Mouse (Mus musculus) limb, embryonic 13.5 days (tissue): ENCODE data around the gene Zfp84. TPM values are rescaled to one million over a fixed set of nuclear protein-coding genes. Genes with fewer than 3 reads are reported as not detected.

Experiments used
- ATAC-seq: fragments of 200-750 bp; cut with Nextera tagmentation; 2 replicates; pipeline ENCODE4 v1.8.0; 2017; ENCODE audit warnings: low read depth, moderate number of reproducible peaks, moderate TSS enrichment; ENCODE audit not compliant: low FRiP score
- H3K27ac ChIP-seq: fragments of 300-500 bp; sonication (generic); 2 replicates; pipeline ENCODE4 v1.5.1; 2015; ENCODE audit warnings: inconsistent platforms, mild to moderate bottlenecking, moderate library complexity
- H3K27me3 ChIP-seq: fragments of 300-500 bp; sonication (generic); 2 replicates; pipeline ENCODE4 v1.6.1; 2015; ENCODE audit warnings: mild to moderate bottlenecking, inconsistent platforms
- H3K36me3 ChIP-seq: fragments of 300-500 bp; sonication (generic); 2 replicates; pipeline ENCODE4 v1.6.1; 2015; ENCODE audit warnings: inconsistent platforms, mild to moderate bottlenecking, moderate library complexity
- H3K4me1 ChIP-seq: fragments of 300-500 bp; sonication (generic); 2 replicates; pipeline ENCODE4 v1.6.1; 2015; ENCODE audit warnings: inconsistent platforms
- H3K4me2 ChIP-seq: fragments of 300-500 bp; sonication (generic); replicated peaks from 2 replicates; pipeline ENCODE4 v1.6.1; 2015; ENCODE audit warnings: inconsistent platforms, mild to moderate bottlenecking, moderate library complexity
- H3K4me3 ChIP-seq: fragments of 300-500 bp; sonication (generic); 2 replicates; pipeline ENCODE4 v1.5.1; 2015; ENCODE audit warnings: moderate library complexity, mild to moderate bottlenecking, inconsistent platforms
- H3K9ac ChIP-seq: fragments of 300-500 bp; sonication (generic); 2 replicates; pipeline ENCODE4 v1.6.1; 2015; ENCODE audit warnings: mild to moderate bottlenecking, inconsistent platforms
- H3K9me3 ChIP-seq: fragments of 300-500 bp; sonication (generic); 2 replicates; pipeline ENCODE4 v1.6.1; 2016; ENCODE audit warnings: inconsistent platforms
- WGBS: fragments of 180-500 bp; shearing (Covaris S2); methylation state at CpG from one replicate; pipeline ENCODE4 v1.1.7; 2015; 5-methylcytosine and 5-hydroxymethylcytosine counted together
- microRNA counts: library from miRNA; unstranded; fragments of <30 nt; microRNA quantifications from one replicate; lab custom pipeline; 2016
- microRNA-seq: library from miRNA; unstranded; fragments of <30 nt; microRNA quantifications from one replicate; pipeline ENCODE4, GENCODE M21; 2016
- polyA plus RNA-seq: library from polyadenylated mRNA; unstranded; fragments of >200 nt; fragmentation: Nextera tagmentation; extraction: Ambion mirVana; gene quantifications from 2 replicates; pipeline ENCODE4 v1.2.1, GENCODE M21; 2015

The Zfp84 gene
- polyA plus RNA-seq, 1 experiment from 2014 or later: 14.7 TPM

GRCm38 (mm10) chr7:29828001-29828400, 59.6 kb downstream of the Zfp84 start:
- H3K9me3 ChIP-seq: peaks cover 4% of the 10 kb centered on the region; the same call in 1 of the 2 replicates
- no peak overlapping the region for H3K4me2 ChIP-seq
- H3K4me3 ChIP-seq: no peak overlapping the region
- H3K36me3 ChIP-seq: peaks cover 90% of the 10 kb centered on the region
- no peak overlapping the region for H3K27ac ChIP-seq
- H3K27me3 ChIP-seq: no peaks in the 10 kb centered on the region
- WGBS: 93% methylated on average over 12 of the region's 12 CpGs
- no peak overlapping the region for H3K9ac ChIP-seq
- no peak for ATAC-seq
- H3K4me1 ChIP-seq: no peaks in the 10 kb centered on the region

MicroRNAs encoded within 50 kb of the gene (microRNA counts, 519-probe panel; counts per million panel counts)
- microRNA mmu-miR-1964 (lab: Ali Mortazavi, UCI): 594 counts per million, percentile 2 among the panel's probes with 10 or more counts

Small RNA genes within 50 kb of the gene (microRNA-seq; reads per million reads assigned to microRNA genes)
- 3.1 reads per million, percentile 13 among the genes with 10 or more reads in this experiment for gene Mir1964

Other genes starting within 250 kb of the Zfp84 start
- gene Sipa1l3, start 249.9 kb upstream of the Zfp84 start, polyA plus RNA-seq: 11.5 and 13.9 TPM in 2 replicates
- not detected in 2 replicates for gene Catsperg2, start 41.5 kb upstream of the Zfp84 start, polyA plus RNA-seq
- gene Zfp30, start 15.4 kb downstream of the Zfp84 start, polyA plus RNA-seq: 11.9 and 12.3 TPM in 2 replicates
- gene Zfp790, start 47.6 kb downstream of the Zfp84 start, polyA plus RNA-seq: 16.1 and 17.3 TPM in 2 replicates
- 7.2 and 8.1 TPM in 2 replicates for gene Zfp940, start 85.1 kb downstream of the Zfp84 start, polyA plus RNA-seq
- gene Zfp420, start 91.4 kb downstream of the Zfp84 start, polyA plus RNA-seq: 10.4 and 11.1 TPM in 2 replicates
- gene Zfp27, start 138.0 kb downstream of the Zfp84 start, polyA plus RNA-seq: 14.5 and 14.7 TPM in 2 replicates
- 8.3 and 8.5 TPM in 2 replicates for gene Zfp383, start 139.7 kb downstream of the Zfp84 start, polyA plus RNA-seq
- gene Zfp74, start 185.5 kb downstream of the Zfp84 start, polyA plus RNA-seq: 14.9 and 17.6 TPM in 2 replicates
- gene Zfp568, start 215.4 kb downstream of the Zfp84 start, polyA plus RNA-seq: 27.2 and 27.9 TPM in 2 replicates